Mouse (Mus musculus) erythroblast, embryonic 14.5 days (primary cell): ENCODE data around the gene Nfkbid.

ENCODE experiments used
- GATA1 ChIP-seq: IDR thresholded peaks from 2 replicates; pipeline ENCODE4 v1.6.1; 2012; ENCODE audit warnings: low read length, inconsistent platforms, mixed read lengths
- TAL1 ChIP-seq: IDR thresholded peaks from 3 replicates; pipeline ENCODE4 v1.6.1; 2012; ENCODE audit warnings: low read length, inconsistent platforms, mixed read lengths

- no peak for TF ChIP-seq GATA1
- no peak for TF ChIP-seq TAL1
These were observed 27.2 kb upstream of the Nfkbid start for GRCm38 (mm10) chr7:30394379-30394778.
